Mouse (Mus musculus): Measurements from ENCODE around the gene Tia1. TPM values are rescaled to one million over a fixed set of nuclear protein-coding genes. Genes with fewer than 3 reads are reported as not detected.

The Tia1 gene
- polyA plus RNA-seq, 1 experiment from 2014 or later = 402 TPM

GRCm38 (mm10) chr6:86382551-86382950, 21.5 kb upstream of the Tia1 start:
- Histone ChIP-seq H3K27ac (ENCODE audit: low read depth, low read length) (no peak overlapping the region), H3K4me3 (ENCODE audit: low read depth, low read length) (no peak overlapping the region), H3K9me3 (ENCODE audit: control insufficient read depth, low read length) (no peaks in the 10 kb centered on the region), H3K4me1 (ENCODE audit: control insufficient read depth, insufficient read depth, low read length) (no peaks in the 10 kb centered on the region), H3K27me3 (ENCODE audit: control insufficient read depth, insufficient read depth, low read length) (no peaks in the 10 kb centered on the region), H3K36me3 (ENCODE audit: control insufficient read depth, insufficient read depth, low read length) (peaks cover 31% of the 10 kb centered on the region), H3K9ac (replicated peaks; ENCODE audit: low read depth, low read length) (no peak overlapping the region), H3K4me2 (ENCODE audit: low read depth, low read length) (no peak overlapping the region)
- no peak for ATAC-seq (ENCODE audit: low read depth)

- no peak overlapping the region for H3K4me2 ChIP-seq (ENCODE audit: low read depth, low read length)
- ATAC-seq (ENCODE audit: low read depth) = no peak
- H3K27me3 ChIP-seq (ENCODE audit: control insufficient read depth, insufficient read depth, low read length) = no peaks in the 10 kb centered on the region
- H3K9ac ChIP-seq (replicated peaks; ENCODE audit: low read depth, low read length) = no peak overlapping the region
- no peaks in the 10 kb centered on the region for H3K4me1 ChIP-seq (ENCODE audit: control insufficient read depth, insufficient read depth, low read length)
- no peak overlapping the region for H3K27ac ChIP-seq (ENCODE audit: low read depth, low read length)
- H3K36me3 ChIP-seq (ENCODE audit: control insufficient read depth, insufficient read depth, low read length) = peaks cover 30% of the 10 kb centered on the region
- H3K4me3 ChIP-seq (ENCODE audit: low read depth, low read length) = no peak overlapping the region
- no peaks in the 10 kb centered on the region for H3K9me3 ChIP-seq (ENCODE audit: control insufficient read depth, low read length)
- WGBS = 53% methylated on average over 16 of the region's 16 CpGs
These were observed 20.6 kb upstream of the Tia1 start for GRCm38 (mm10) chr6:86383370-86383769.

- H3K4me2 ChIP-seq (ENCODE audit: low read depth, low read length) = no peak overlapping the region
- H3K9me3 ChIP-seq (ENCODE audit: control insufficient read depth, low read length) = no peaks in the 10 kb centered on the region
- no peaks in the 10 kb centered on the region for H3K27me3 ChIP-seq (ENCODE audit: control insufficient read depth, insufficient read depth, low read length)
- no peak overlapping the region for H3K4me3 ChIP-seq (ENCODE audit: low read depth, low read length)
- no peak for ATAC-seq (ENCODE audit: low read depth)
- H3K4me1 ChIP-seq (ENCODE audit: control insufficient read depth, insufficient read depth, low read length) = no peaks in the 10 kb centered on the region
- no peak overlapping the region for H3K27ac ChIP-seq (ENCODE audit: low read depth, low read length)
- H3K36me3 ChIP-seq (ENCODE audit: control insufficient read depth, insufficient read depth, low read length) = peaks cover 32% of the 10 kb centered on the region
- 67% methylated on average over 4 of the region's 4 CpGs for WGBS
- no peak overlapping the region for H3K9ac ChIP-seq (replicated peaks; ENCODE audit: low read depth, low read length)
These were observed 19.3 kb upstream of the Tia1 start for GRCm38 (mm10) chr6:86384692-86385091.

- 88% methylated on average over 5 of the region's 5 CpGs for WGBS
- H3K4me2 ChIP-seq (ENCODE audit: low read depth, low read length) = no peak overlapping the region
- H3K9me3 ChIP-seq (ENCODE audit: control insufficient read depth, low read length) = no peaks in the 10 kb centered on the region
- peaks cover 39% of the 10 kb centered on the region for H3K36me3 ChIP-seq (ENCODE audit: control insufficient read depth, insufficient read depth, low read length)
- H3K4me3 ChIP-seq (ENCODE audit: low read depth, low read length) = no peak overlapping the region
- no peaks in the 10 kb centered on the region for H3K4me1 ChIP-seq (ENCODE audit: control insufficient read depth, insufficient read depth, low read length)
- H3K27ac ChIP-seq (ENCODE audit: low read depth, low read length) = no peak overlapping the region
- no peak overlapping the region for H3K9ac ChIP-seq (replicated peaks; ENCODE audit: low read depth, low read length)
- H3K27me3 ChIP-seq (ENCODE audit: control insufficient read depth, insufficient read depth, low read length) = no peaks in the 10 kb centered on the region
- no peak for ATAC-seq (ENCODE audit: low read depth)
These were observed 18.5 kb upstream of the Tia1 start for GRCm38 (mm10) chr6:86385362-86386104.

- H3K9me3 ChIP-seq (ENCODE audit: control insufficient read depth, low read length) = no peaks in the 10 kb centered on the region
- H3K27ac ChIP-seq (ENCODE audit: low read depth, low read length) = no peak overlapping the region
- H3K36me3 ChIP-seq (ENCODE audit: control insufficient read depth, insufficient read depth, low read length) = peaks cover 56% of the 10 kb centered on the region
- no peak overlapping the region for H3K4me2 ChIP-seq (ENCODE audit: low read depth, low read length)
- 85% methylated on average over 12 of the region's 12 CpGs for WGBS
- no peak overlapping the region for H3K4me3 ChIP-seq (ENCODE audit: low read depth, low read length)
- H3K4me1 ChIP-seq (ENCODE audit: control insufficient read depth, insufficient read depth, low read length) = no peaks in the 10 kb centered on the region
- ATAC-seq (ENCODE audit: low read depth) = no peak
- no peak overlapping the region for H3K9ac ChIP-seq (replicated peaks; ENCODE audit: low read depth, low read length)
- no peaks in the 10 kb centered on the region for H3K27me3 ChIP-seq (ENCODE audit: control insufficient read depth, insufficient read depth, low read length)
These were observed 16.7 kb upstream of the Tia1 start for GRCm38 (mm10) chr6:86387313-86387712.

- H3K9me3 ChIP-seq (ENCODE audit: control insufficient read depth, low read length) = no peaks in the 10 kb centered on the region
- ATAC-seq (ENCODE audit: low read depth) = no peak
- no peak overlapping the region for H3K9ac ChIP-seq (replicated peaks; ENCODE audit: low read depth, low read length)
- peaks cover 57% of the 10 kb centered on the region for H3K36me3 ChIP-seq (ENCODE audit: control insufficient read depth, insufficient read depth, low read length)
- no peaks in the 10 kb centered on the region for H3K27me3 ChIP-seq (ENCODE audit: control insufficient read depth, insufficient read depth, low read length)
- no peak overlapping the region for H3K4me2 ChIP-seq (ENCODE audit: low read depth, low read length)
- WGBS = 87% methylated on average over 18 of the region's 18 CpGs
- H3K27ac ChIP-seq (ENCODE audit: low read depth, low read length) = no peak overlapping the region
- H3K4me3 ChIP-seq (ENCODE audit: low read depth, low read length) = no peak overlapping the region
- H3K4me1 ChIP-seq (ENCODE audit: control insufficient read depth, insufficient read depth, low read length) = no peaks in the 10 kb centered on the region
These were observed 15.6 kb upstream of the Tia1 start for GRCm38 (mm10) chr6:86388461-86388860.

- Histone ChIP-seq H3K9me3 (ENCODE audit: control insufficient read depth, low read length) (no peaks in the 10 kb centered on the region), H3K4me3 (ENCODE audit: low read depth, low read length) (no peak overlapping the region), H3K27ac (ENCODE audit: low read depth, low read length) (no peak overlapping the region), H3K9ac (replicated peaks; ENCODE audit: low read depth, low read length) (no peak overlapping the region), H3K4me1 (ENCODE audit: control insufficient read depth, insufficient read depth, low read length) (peaks cover 16% of the 10 kb centered on the region), H3K27me3 (ENCODE audit: control insufficient read depth, insufficient read depth, low read length) (no peaks in the 10 kb centered on the region), H3K4me2 (ENCODE audit: low read depth, low read length) (no peak overlapping the region), H3K36me3 (ENCODE audit: control insufficient read depth, insufficient read depth, low read length) (peaks cover 50% of the 10 kb centered on the region)
- WGBS = 95% methylated on average over 5 of the region's 5 CpGs
- ATAC-seq (ENCODE audit: low read depth) = no peak
These were observed 12.7 kb upstream of the Tia1 start for GRCm38 (mm10) chr6:86391326-86391725.

GRCm38 (mm10) chr6:86393187-86393586, 10.8 kb upstream of the Tia1 start:
- no peak overlapping the region for H3K4me2 ChIP-seq (ENCODE audit: low read depth, low read length)

GRCm38 (mm10) chr6:86394078-86394720, 9.8 kb upstream of the Tia1 start:
- ATAC-seq (ENCODE audit: low read depth) = no peak
- 92% methylated on average over 17 of the region's 17 CpGs for WGBS
- H3K36me3 ChIP-seq (ENCODE audit: control insufficient read depth, insufficient read depth, low read length) = peaks cover 29% of the 10 kb centered on the region
- H3K27ac ChIP-seq (ENCODE audit: low read depth, low read length) = no peak overlapping the region
- H3K9me3 ChIP-seq (ENCODE audit: control insufficient read depth, low read length) = no peaks in the 10 kb centered on the region
- H3K27me3 ChIP-seq (ENCODE audit: control insufficient read depth, insufficient read depth, low read length) = no peaks in the 10 kb centered on the region; the same call in 1 of the 2 replicates
- H3K4me1 ChIP-seq (ENCODE audit: control insufficient read depth, insufficient read depth, low read length) = peaks cover 16% of the 10 kb centered on the region
- H3K4me3 ChIP-seq (ENCODE audit: low read depth, low read length) = no peak overlapping the region
- no peak overlapping the region for H3K4me2 ChIP-seq (ENCODE audit: low read depth, low read length)
- no peak overlapping the region for H3K9ac ChIP-seq (replicated peaks; ENCODE audit: low read depth, low read length)

More at GRCm38 (mm10) chr6:86393187-86393586, 10.8 kb upstream of the Tia1 start:
- no peak overlapping the region for H3K27ac ChIP-seq (ENCODE audit: low read depth, low read length)
- peaks cover 39% of the 10 kb centered on the region for H3K36me3 ChIP-seq (ENCODE audit: control insufficient read depth, insufficient read depth, low read length)
- no peak for ATAC-seq (ENCODE audit: low read depth)
- H3K9me3 ChIP-seq (ENCODE audit: control insufficient read depth, low read length) = no peaks in the 10 kb centered on the region
- H3K4me3 ChIP-seq (ENCODE audit: low read depth, low read length) = no peak overlapping the region
- H3K4me1 ChIP-seq (ENCODE audit: control insufficient read depth, insufficient read depth, low read length) = peaks cover 16% of the 10 kb centered on the region
- WGBS = 100% methylated on average over 1 of the region's 1 CpGs
- no peaks in the 10 kb centered on the region; the same call in 1 of the 2 replicates for H3K27me3 ChIP-seq (ENCODE audit: control insufficient read depth, insufficient read depth, low read length)
- H3K9ac ChIP-seq (replicated peaks; ENCODE audit: low read depth, low read length) = no peak overlapping the region
